Mouse (Mus musculus): ENCODE data around the gene Pabpc4l. TPM values are rescaled to one million over a fixed set of nuclear protein-coding genes. Genes with fewer than 3 reads are reported as not detected.
A peak's percentile ranks its signal among the peaks of the same experiment; 100 is the strongest.
"Not testable (repeated sequence)": the region's sequence is repeated elsewhere in the genome, so short reads cannot be mapped to it uniquely, and the experiment has no call there.

Gene Pabpc4l
- 4.9 and 5.8 TPM in 2 replicates for total RNA-seq (2017)

DNA sequence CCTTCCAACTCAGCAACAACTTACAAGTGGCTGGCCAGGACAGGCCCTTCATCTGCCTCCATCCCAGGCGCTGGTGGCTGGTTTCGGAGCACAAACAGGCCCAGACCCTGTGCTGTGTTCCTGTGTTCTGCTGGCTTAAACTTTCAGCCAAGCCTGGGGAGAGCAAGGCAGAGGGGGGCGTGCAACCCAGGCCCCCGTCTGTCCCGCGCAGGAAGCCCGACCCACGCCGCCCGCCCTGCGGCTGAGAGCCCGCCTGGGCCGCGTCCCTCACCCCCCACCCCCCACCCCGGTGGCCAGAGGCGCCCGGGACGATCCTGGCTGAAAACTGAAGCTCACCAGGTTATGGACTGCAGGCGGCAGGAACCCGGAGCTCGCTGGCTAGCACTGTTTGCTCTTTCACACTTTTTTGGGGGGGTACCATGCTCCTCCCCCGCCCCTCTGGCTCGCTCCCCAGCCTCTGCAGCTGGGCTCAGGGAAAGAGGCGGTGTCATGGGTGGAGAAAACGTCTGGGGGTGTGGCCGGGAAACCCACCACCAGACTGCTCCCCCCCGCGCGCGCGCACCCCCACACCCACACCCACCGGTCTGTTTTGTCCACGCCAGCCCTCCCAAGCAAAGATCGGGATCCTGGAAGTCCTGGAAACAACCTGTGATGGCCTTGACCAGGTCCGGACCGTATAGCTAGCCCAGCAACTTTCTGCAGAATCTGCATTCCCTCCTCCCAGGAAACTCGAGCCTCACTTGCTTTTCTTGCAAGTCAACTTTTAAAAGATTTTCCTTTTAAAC is at the start of gene Pabpc4l:
Gene Pabpc4l (minus strand): TSS at position 739 of the 785 bp plus-strand sequence.
- ATAC-seq (replicated peaks in 1 of 2; ENCODE audit: insufficient read depth in 1 of 2, low FRiP score in 2 of 2, low TSS enrichment in 1 of 2, low read depth in 1 of 2, poor library complexity in 2 of 2, severe bottlenecking in 2 of 2), result peak; percentile 75 to 79

- no peak for ATAC-seq (replicated peaks in 1 of 2; ENCODE audit: insufficient read depth in 1 of 2, low FRiP score in 2 of 2, low TSS enrichment in 1 of 2, low read depth in 1 of 2, poor library complexity in 2 of 2, severe bottlenecking in 2 of 2)
Measured at GRCm38 (mm10) chr3:46490989-46491259, 42.9 kb upstream of the Pabpc4l start.

GRCm38 (mm10) chr3:46490132-46490988 is 42.3 kb upstream of the Pabpc4l start:
- ATAC-seq (replicated peaks in 1 of 2; ENCODE audit: insufficient read depth in 1 of 2, low FRiP score in 2 of 2, low TSS enrichment in 1 of 2, low read depth in 1 of 2, poor library complexity in 2 of 2, severe bottlenecking in 2 of 2), result no peak

DNA sequence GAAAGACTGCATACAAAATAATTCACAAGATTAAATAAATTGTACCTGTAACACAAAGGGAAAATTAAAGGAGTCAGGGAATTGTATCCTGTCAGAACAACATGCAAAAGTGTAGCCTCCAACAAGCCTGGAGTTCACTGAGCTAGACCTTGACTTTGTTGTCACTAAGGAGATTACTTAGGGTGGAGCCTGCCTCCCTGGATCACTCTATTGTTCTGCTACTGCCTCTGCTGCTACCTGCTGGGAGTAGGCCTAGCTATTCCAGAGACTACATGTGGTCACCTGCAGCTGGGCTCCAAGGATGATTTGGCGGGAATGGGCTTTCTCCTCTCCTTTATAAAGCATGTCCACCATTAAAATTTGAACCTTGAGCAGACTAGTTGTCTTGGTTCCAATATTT is 38.1 kb upstream of the Pabpc4l start:
- not testable (repeated sequence) for ATAC-seq (replicated peaks in 1 of 2; ENCODE audit: insufficient read depth in 1 of 2, low FRiP score in 2 of 2, low TSS enrichment in 1 of 2, low read depth in 1 of 2, poor library complexity in 2 of 2, severe bottlenecking in 2 of 2)

DNA sequence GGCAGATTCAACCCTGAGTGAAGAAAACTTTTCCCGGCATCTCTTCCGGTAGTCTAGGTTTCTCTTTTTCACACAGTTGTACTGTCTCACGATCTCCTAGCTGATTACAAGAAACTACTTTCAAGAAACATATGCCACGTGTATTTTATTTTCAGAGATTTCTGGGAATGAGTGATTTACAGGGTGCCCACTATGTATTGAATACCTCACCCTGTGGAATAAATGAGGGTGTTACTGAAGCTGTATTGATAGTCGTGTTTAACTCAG is 180 bp upstream of the Pabpc4l start:
- ATAC-seq (replicated peaks in 1 of 2; ENCODE audit: insufficient read depth in 1 of 2, low FRiP score in 2 of 2, low TSS enrichment in 1 of 2, low read depth in 1 of 2, poor library complexity in 2 of 2, severe bottlenecking in 2 of 2), result peak; percentile 6 to 14; a peak in 2 of 4 replicates

GRCm38 (mm10) chr3:46431416-46431815 is 16.6 kb downstream of the Pabpc4l start:
- no peak for ATAC-seq (replicated peaks in 1 of 2; ENCODE audit: insufficient read depth in 1 of 2, low FRiP score in 2 of 2, low TSS enrichment in 1 of 2, low read depth in 1 of 2, poor library complexity in 2 of 2, severe bottlenecking in 2 of 2)

Data from hematopoietic stem cell, adult 5-6 weeks (primary cell).